17 mouse cellular contexts compared by ENCODE assay signal in the genomic region with DNA sequence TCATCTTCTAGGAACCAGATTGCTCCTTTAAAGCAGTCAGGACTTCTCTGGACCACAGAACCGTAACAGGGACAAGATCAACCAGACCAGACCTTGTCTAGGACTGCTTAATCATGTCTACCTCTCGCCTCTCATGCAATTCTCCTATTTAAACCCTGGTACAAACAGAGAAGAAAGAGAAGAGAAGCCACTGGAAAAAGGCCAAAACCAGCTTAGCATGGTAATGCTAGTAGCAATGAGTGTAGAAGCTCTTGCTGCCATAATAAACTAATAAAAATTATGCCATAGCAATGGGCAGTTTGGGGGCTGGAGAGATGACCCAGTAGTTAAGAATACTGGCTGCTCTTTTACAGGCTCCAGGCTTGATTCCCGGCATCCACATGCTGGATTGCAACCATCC.
"Had no signal": no experiment of that assay in that cellular context is flagged by ENCODE, and none has a peak within 500 bp of the region (broad histone marks: within the 10 kb centered on the region; RNA-seq: fewer than 3 reads in every experiment).

No protein-coding gene starts in this region.

- DNase-seq: gastrocnemius, postnatal 14 days; gastrocnemius, postnatal 36 days; kidney, adult 11 months; kidney, adult 9 months; liver; liver, embryonic 13.5 days had no signal

- H3K4me3 ChIP-seq: heart, adult 2 months; heart, embryonic 13.5 days; heart, embryonic 15.5 days; hindbrain, embryonic 13.5 days; hindbrain, embryonic 15.5 days; kidney, embryonic 15.5 days; left cerebral cortex, adult 2 months; limb, embryonic 10.5 days; limb, embryonic 12.5 days; liver, embryonic 13.5 days had no signal

- H3K4me1 ChIP-seq: heart, embryonic 15.5 days; hindbrain, embryonic 13.5 days; hindbrain, embryonic 15.5 days; kidney, embryonic 15.5 days; limb, embryonic 10.5 days; limb, embryonic 12.5 days had no signal

- H3K27me3 ChIP-seq: heart, embryonic 13.5 days; heart, embryonic 15.5 days; hindbrain, embryonic 13.5 days; hindbrain, embryonic 15.5 days; kidney, embryonic 15.5 days; limb, embryonic 12.5 days; liver, embryonic 13.5 days had no signal

- H3K27ac ChIP-seq: heart, adult 2 months; heart, embryonic 13.5 days; heart, embryonic 15.5 days; hindbrain, embryonic 13.5 days; hindbrain, embryonic 15.5 days; hindbrain, postnatal 0 days; kidney, embryonic 15.5 days; kidney, postnatal 0 days; left cerebral cortex, adult 2 months; limb, embryonic 10.5 days; limb, embryonic 12.5 days; liver, embryonic 13.5 days had no signal
